Mouse (Mus musculus): ENCODE data around the gene Defb3. TPM values are rescaled to one million over a fixed set of nuclear protein-coding genes. Genes with fewer than 3 reads are reported as not detected.
"Not testable (repeated sequence)": the region's sequence is repeated elsewhere in the genome, so short reads cannot be mapped to it uniquely, and the experiment has no call there.

The Defb3 gene
- not detected in 2 replicates for polyA plus RNA-seq (2012; ENCODE audit: insufficient read depth, insufficient read length, low replicate concordance, missing spikeins)

GRCm38 (mm10) chr8:19293060-19293459, at the start of gene Defb3:
Defb3 (plus strand) TSS chr8:19293360.
- not testable (repeated sequence) for H3K4me1 ChIP-seq (ENCODE audit: control insufficient read depth, insufficient read depth, low read length); H3K27ac ChIP-seq (ENCODE audit: insufficient read depth, low read depth, low read length); H3K4me3 ChIP-seq (ENCODE audit: insufficient read depth, low read depth, low read length)
- 26% methylated on average over 2 of the region's 2 CpGs for WGBS

GRCm38 (mm10) chr8:19247280-19247679, 45.9 kb upstream of the Defb3 start, which contains the start of gene Defb5:
Defb5 (plus strand) TSS chr8:19247580.
- TF ChIP-seq CTCF (IDR thresholded peaks at IDR 0.05; ENCODE audit: insufficient read depth, low read depth, low read length) (no peak), POLR2A (IDR thresholded peaks at IDR 0.05; ENCODE audit: insufficient read depth, low read depth, low read length) (no peak)
- H3K4me1 ChIP-seq (ENCODE audit: control insufficient read depth, insufficient read depth, low read length): no peaks in the 10 kb centered on the region
- H3K27ac ChIP-seq (ENCODE audit: insufficient read depth, low read depth, low read length): no peak within 1 kb of the TSS
- whole genome bisulfite sequencing: 92% methylated on average over 5 of the region's 5 CpGs
- no peak within 1 kb of the TSS for H3K4me3 ChIP-seq (ENCODE audit: insufficient read depth, low read depth, low read length)

- Histone ChIP-seq H3K4me3 (ENCODE audit: insufficient read depth, low read depth, low read length) (no peak overlapping the region), H3K4me1 (ENCODE audit: control insufficient read depth, insufficient read depth, low read length) (no peaks in the 10 kb centered on the region), H3K27ac (ENCODE audit: insufficient read depth, low read depth, low read length) (no peak overlapping the region)
- TF ChIP-seq POLR2A (IDR thresholded peaks at IDR 0.05; ENCODE audit: insufficient read depth, low read depth, low read length) (no peak), CTCF (IDR thresholded peaks at IDR 0.05; ENCODE audit: insufficient read depth, low read depth, low read length) (no peak)
Measured at GRCm38 (mm10) chr8:19258136-19258535, 35.0 kb upstream of the Defb3 start.

GRCm38 (mm10) chr8:19259667-19260066, 33.5 kb upstream of the Defb3 start:
- TF ChIP-seq CTCF (IDR thresholded peaks at IDR 0.05; ENCODE audit: insufficient read depth, low read depth, low read length): no peak
- TF ChIP-seq POLR2A (IDR thresholded peaks at IDR 0.05; ENCODE audit: insufficient read depth, low read depth, low read length): no peak
- Histone ChIP-seq H3K27ac (ENCODE audit: insufficient read depth, low read depth, low read length) (no peak overlapping the region), H3K4me1 (ENCODE audit: control insufficient read depth, insufficient read depth, low read length) (no peaks in the 10 kb centered on the region), H3K4me3 (ENCODE audit: insufficient read depth, low read depth, low read length) (no peak overlapping the region)
- 51% methylated on average over 3 of the region's 3 CpGs for WGBS

GRCm38 (mm10) chr8:19298361-19298760, 5.2 kb downstream of the Defb3 start:
- not testable (repeated sequence) for H3K27ac ChIP-seq (ENCODE audit: insufficient read depth, low read depth, low read length); H3K4me1 ChIP-seq (ENCODE audit: control insufficient read depth, insufficient read depth, low read length); H3K4me3 ChIP-seq (ENCODE audit: insufficient read depth, low read depth, low read length)
- 56% methylated on average over 3 of the region's 3 CpGs for WGBS

- Histone ChIP-seq H3K4me1 (ENCODE audit: control insufficient read depth, insufficient read depth, low read length) (no peaks in the 10 kb centered on the region), H3K4me3 (ENCODE audit: insufficient read depth, low read depth, low read length) (no peak overlapping the region), H3K27ac (ENCODE audit: insufficient read depth, low read depth, low read length) (no peak overlapping the region)
- no peak for TF ChIP-seq POLR2A (IDR thresholded peaks at IDR 0.05; ENCODE audit: insufficient read depth, low read depth, low read length)
- no peak for TF ChIP-seq CTCF (IDR thresholded peaks at IDR 0.05; ENCODE audit: insufficient read depth, low read depth, low read length)
- WGBS: 9% methylated on average over 3 of the region's 3 CpGs
Measured at GRCm38 (mm10) chr8:19331836-19332235, 38.7 kb downstream of the Defb3 start.

Other genes with a start within 250 kb of the Defb3 start
- not detected in 2 replicates for gene Defb39, start 228.6 kb upstream of the Defb3 start, polyA plus RNA-seq (2012; ENCODE audit: insufficient read depth, insufficient read length, low replicate concordance, missing spikeins)
- gene Defb12, start 178.5 kb upstream of the Defb3 start, polyA plus RNA-seq (2012; ENCODE audit: insufficient read depth, insufficient read length, low replicate concordance, missing spikeins): not detected in 2 replicates
- gene Defb34, start 169.6 kb upstream of the Defb3 start, polyA plus RNA-seq (2012; ENCODE audit: insufficient read depth, insufficient read length, low replicate concordance, missing spikeins): not detected in 2 replicates
- not detected in 2 replicates for gene Gm45826, start 152.6 kb upstream of the Defb3 start, polyA plus RNA-seq (2012; ENCODE audit: insufficient read depth, insufficient read length, low replicate concordance, missing spikeins)
- not detected in 2 replicates for gene Defb14, start 99.0 kb upstream of the Defb3 start, polyA plus RNA-seq (2012; ENCODE audit: insufficient read depth, insufficient read length, low replicate concordance, missing spikeins)
- gene Defb4, start 94.7 kb upstream of the Defb3 start, polyA plus RNA-seq (2012; ENCODE audit: insufficient read depth, insufficient read length, low replicate concordance, missing spikeins): not detected in 2 replicates
- not detected in 2 replicates for gene Defb6, start 67.9 kb upstream of the Defb3 start, polyA plus RNA-seq (2012; ENCODE audit: insufficient read depth, insufficient read length, low replicate concordance, missing spikeins)
- gene Defb46, start 53.4 kb upstream of the Defb3 start, polyA plus RNA-seq (2012; ENCODE audit: insufficient read depth, insufficient read length, low replicate concordance, missing spikeins): not detected in 2 replicates
- gene Defb5, start 45.8 kb upstream of the Defb3 start, polyA plus RNA-seq (2012; ENCODE audit: insufficient read depth, insufficient read length, low replicate concordance, missing spikeins): not detected in 2 replicates
- not detected in 2 replicates for gene Defb8, start 154.2 kb downstream of the Defb3 start, polyA plus RNA-seq (2012; ENCODE audit: insufficient read depth, insufficient read length, low replicate concordance, missing spikeins)
- not detected in 2 replicates for gene Defb7, start 201.7 kb downstream of the Defb3 start, polyA plus RNA-seq (2012; ENCODE audit: insufficient read depth, insufficient read length, low replicate concordance, missing spikeins)